Mouse (Mus musculus): ENCODE results near the gene Gm21964.

Gm21964 gene

DNA sequence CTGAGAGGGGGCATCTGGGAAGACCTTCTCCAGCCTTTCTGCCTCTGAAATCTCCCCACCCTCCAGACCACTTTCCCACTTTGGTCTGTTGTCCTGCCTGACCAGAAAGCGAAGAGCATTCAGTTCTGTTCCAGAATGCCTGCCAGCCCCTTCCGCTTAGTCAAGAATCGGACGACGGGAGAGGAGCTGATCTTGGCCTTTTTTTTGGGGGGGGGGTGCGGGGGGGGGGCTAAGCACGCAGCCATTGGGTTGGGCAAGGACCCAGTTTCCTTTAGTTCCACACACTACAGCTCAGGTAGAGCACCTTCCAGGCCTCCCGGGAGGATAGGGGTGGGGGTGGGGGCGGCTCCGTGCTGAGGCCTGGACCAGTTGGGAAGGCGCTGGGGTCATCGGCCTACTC is at the start of gene Gm21964:
Gm21964 (plus strand) TSS at position 301 of the 400 bp plus-strand sequence.
- CTCF ChIA-PET, result interaction anchor here (0.6 to 1.0 kb wide), 7 partner anchors 13 to 1245 kb away, joined by 3 to 5 read pairs (median 3); no protein-coding TSS in a partner anchor
- POLR2A ChIA-PET, result interaction anchor here in 2 of 4 experiments (0.6 to 1.3 kb wide), 2 partner anchors 13 to 124 kb away, joined by 4 to 5 read pairs; no protein-coding TSS in a partner anchor

DNA sequence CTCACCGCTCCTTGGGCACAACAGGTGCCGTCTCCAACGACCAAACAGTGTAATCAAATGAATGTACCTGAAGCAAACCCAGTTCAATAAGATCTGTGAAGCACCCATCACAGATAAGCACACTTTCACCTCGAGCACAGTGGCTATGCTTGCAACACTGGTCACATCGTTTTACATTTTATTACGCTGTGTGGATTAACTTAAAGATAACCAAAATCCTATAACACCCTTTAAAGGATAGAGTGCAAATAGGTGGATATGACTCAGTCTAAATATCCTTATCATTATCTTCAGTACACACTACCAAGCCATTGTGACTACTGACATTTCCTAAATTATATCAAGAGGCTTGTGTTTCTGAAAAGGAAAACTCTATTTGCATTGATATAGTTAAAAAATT is 49.8 kb upstream of the Gm21964 start:
- POLR2A ChIA-PET, result no interaction called here
- CTCF ChIA-PET, result no interaction called here

DNA sequence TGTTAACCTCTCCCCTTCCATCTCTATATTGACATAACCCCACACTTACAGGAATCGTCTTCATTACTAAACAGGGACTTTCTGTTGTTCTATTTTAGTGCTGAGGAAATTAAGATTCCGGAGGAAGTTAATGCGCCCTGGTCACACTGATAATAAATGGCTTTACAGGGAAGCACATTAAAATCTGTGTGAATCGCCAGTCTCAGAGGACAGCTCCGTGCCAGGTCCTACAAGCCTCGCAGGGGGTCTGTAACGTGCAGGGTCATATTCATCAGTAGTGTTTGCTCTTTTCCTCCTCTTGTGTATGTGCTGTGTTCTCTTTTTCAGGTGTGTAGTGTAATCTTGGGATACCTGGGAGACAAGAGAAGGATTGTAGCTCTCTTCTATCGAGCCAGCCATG is 42.8 kb upstream of the Gm21964 start:
- CTCF ChIA-PET, result interaction anchor here in 1 of 4 experiments (1.6 kb wide), 1 partner anchor 13 kb away, joined by 4 read pairs; no protein-coding TSS in a partner anchor
- POLR2A ChIA-PET, result no interaction called here

DNA sequence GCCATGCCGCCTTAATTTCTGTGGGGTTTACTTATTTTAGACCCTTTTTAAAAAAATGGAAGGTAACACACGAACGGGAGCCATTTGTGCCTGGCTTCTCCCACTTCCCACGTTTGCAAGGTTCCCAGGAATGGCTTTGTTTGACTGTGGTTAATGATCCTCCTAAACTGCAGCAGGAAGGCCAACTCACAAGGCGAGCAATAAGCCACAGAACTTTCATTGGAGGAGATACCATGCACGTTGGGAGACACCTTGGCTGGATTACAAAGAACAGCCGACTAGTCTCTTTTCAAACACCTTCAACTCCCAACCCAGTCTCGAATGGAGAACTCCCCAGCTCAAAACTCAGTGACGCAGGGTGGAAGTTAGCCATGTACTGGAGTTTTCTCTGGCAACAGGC is 36.8 kb upstream of the Gm21964 start:
- POLR2A ChIA-PET, result interaction anchor here in 1 of 4 experiments (0.6 kb wide), 1 partner anchor 180 kb away, joined by 3 read pairs; no protein-coding TSS in a partner anchor

DNA sequence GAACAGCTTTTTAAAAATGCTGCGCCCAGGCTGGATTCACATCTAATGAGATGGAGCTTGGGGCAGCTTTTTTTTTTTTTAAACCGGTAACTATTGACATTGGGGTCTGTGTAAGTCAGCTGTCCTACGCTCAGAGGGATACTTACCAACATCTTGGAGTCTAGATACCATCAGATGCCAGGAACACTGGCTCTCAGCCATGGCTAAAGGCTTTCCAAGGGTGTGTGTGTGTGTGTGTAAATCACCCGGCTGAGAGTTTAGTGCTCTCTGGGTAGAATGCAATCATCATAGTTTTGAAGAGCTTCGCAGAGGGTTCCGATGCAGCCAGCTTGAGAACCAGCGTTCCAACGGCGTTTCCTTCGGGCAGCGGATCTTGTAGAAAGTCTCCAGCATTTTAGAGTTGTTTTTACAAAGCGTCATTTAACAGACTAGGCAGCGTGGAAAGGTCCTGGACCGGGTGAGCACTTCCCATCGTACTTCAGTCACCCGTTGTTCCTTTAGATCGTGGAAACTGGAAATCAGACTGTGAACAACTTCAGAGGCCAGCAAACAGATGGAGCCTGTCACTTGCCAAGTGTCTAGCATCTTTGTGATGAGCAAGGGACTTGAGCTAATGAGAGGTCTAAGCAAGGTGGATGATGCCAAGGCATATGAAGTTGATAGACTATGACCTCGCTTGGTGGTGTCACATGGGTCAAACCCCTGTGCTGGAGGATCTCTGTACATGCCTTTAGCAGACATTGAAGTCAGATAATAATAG is 36.2 kb upstream of the Gm21964 start:
- ChIA-PET CTCF (interaction anchor here in 2 of 4 experiments (0.6 to 1.9 kb wide), 4 partner anchors 64 to 529 kb away, joined by 3 to 10 read pairs (median 6); partner anchors contain the start of gene Marveld3 (in 1 of the 2)), POLR2A (interaction anchor here in 1 of 4 experiments (1.5 kb wide), 1 partner anchor 19 kb away, joined by 3 read pairs; no protein-coding TSS in a partner anchor)

More for the DNA sequence above, 36.8 kb upstream of the Gm21964 start:
- CTCF ChIA-PET, result interaction anchor here in 1 of 4 experiments (0.9 to 1.9 kb wide), 3 partner anchors 63 to 528 kb away, joined by 3 to 8 read pairs (median 3); partner anchors contain the start of gene Marveld3

DNA sequence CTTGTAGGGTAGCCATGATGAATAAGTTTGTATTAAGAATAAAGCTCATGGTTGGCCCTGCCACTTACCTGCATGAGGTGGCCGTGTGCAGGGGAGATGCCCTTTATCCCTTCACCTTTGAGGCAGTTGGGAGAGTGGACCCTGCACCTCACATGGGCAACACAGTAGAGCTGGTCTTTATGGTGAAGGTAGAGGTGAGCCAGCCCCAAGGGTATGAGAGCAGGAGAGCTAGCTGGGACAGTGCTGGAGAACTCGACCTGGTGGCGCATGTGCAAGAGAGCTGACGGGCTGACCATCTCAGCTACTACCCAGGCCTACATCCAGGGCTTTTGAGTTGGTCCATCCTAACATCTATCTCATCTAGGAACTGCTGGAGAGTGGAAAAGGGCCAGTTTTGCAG is 35.3 kb upstream of the Gm21964 start:
- CTCF ChIA-PET, result interaction anchor here in 3 of 4 experiments (0.6 to 1.9 kb wide), 5 partner anchors 63 to 140 kb away, joined by 3 to 10 read pairs (median 4); partner anchors contain the start of gene Marveld3 (in 1 of the 3)
- POLR2A ChIA-PET, result interaction anchor here in 2 of 4 experiments (0.7 to 1.5 kb wide), 2 partner anchors 20 to 95 kb away, joined by 3 read pairs; no protein-coding TSS in a partner anchor

DNA sequence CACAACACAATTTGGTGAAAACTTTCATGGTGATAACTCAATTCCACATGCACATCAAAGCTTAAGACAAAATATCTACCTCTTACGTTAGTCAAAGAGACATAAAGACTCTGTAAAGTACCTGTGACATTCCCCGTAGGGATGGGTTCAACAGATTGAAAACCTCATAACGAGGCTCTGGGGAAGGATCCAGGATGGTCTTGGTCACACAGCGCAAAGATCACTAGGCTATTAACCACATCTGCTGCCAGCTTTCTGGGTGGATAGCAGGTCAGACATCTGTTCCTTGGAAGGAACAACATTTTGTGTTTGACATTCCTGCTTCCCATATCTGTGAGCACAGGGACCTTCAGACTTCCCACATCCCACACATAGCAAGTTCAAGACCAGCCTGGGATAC is 31.3 kb upstream of the Gm21964 start:
- ChIA-PET POLR2A (interaction anchor here in 1 of 4 experiments (0.7 kb wide), 1 partner anchor 10 kb away, joined by 3 read pairs; the partner anchor contains the start of gene Zfp612), CTCF (interaction anchor here in 2 of 4 experiments (0.6 to 0.7 kb wide), 2 partner anchors 98 to 177 kb away, joined by 3 to 4 read pairs; no protein-coding TSS in a partner anchor)

DNA sequence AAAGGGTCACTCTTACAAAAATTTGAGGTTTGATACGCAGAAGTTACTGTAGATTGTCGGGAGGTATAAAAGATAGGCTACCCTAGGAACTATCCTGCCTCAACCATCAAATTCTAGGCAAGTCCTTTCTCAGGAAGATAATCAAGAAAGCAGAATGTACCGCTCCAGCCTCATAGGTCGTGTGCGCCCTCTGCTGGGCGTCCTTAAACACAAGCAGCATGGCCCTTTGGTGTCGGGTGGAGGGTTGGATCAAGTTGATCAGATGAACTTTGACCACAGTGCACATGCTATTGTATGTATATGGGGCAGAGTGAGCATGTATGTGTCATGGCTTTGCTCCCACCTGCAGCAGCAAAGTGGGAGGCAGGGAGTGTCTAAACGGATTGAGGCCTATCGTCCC is 29.4 kb upstream of the Gm21964 start:
- POLR2A ChIA-PET, result no interaction called here
- CTCF ChIA-PET, result interaction anchor here (0.6 to 1.2 kb wide), 12 partner anchors 8 to 457 kb away, joined by 3 to 12 read pairs (median 4); partner anchors contain the start of genes Marveld3 (in 3 of the 4), Pkd1l3 (in 1 of the 4) and Zfp612 (in 1 of the 4)

DNA sequence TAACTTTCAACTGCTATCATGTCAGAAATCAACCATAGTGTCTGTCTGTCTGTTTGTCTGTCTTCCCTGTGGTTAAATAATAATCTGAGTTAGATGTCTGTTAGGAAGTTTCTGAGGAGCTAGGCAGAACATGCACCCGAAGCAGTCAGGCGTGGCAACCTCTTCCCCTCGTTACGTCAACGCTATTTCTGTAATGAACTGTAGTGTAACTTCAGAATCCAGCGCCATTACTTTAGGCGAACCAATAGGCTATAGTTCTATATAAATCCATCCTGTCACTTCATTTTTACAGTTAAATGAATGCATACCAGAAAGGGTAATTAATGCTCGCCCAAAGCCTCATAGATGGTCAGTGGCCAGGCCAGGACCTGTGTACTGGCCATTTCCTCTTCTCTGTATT is 26.5 kb upstream of the Gm21964 start:
- ChIA-PET CTCF (no interaction called here), POLR2A (interaction anchor here in 1 of 4 experiments (1.6 kb wide), 1 partner anchor 105 kb away, joined by 3 read pairs; no protein-coding TSS in a partner anchor)

DNA sequence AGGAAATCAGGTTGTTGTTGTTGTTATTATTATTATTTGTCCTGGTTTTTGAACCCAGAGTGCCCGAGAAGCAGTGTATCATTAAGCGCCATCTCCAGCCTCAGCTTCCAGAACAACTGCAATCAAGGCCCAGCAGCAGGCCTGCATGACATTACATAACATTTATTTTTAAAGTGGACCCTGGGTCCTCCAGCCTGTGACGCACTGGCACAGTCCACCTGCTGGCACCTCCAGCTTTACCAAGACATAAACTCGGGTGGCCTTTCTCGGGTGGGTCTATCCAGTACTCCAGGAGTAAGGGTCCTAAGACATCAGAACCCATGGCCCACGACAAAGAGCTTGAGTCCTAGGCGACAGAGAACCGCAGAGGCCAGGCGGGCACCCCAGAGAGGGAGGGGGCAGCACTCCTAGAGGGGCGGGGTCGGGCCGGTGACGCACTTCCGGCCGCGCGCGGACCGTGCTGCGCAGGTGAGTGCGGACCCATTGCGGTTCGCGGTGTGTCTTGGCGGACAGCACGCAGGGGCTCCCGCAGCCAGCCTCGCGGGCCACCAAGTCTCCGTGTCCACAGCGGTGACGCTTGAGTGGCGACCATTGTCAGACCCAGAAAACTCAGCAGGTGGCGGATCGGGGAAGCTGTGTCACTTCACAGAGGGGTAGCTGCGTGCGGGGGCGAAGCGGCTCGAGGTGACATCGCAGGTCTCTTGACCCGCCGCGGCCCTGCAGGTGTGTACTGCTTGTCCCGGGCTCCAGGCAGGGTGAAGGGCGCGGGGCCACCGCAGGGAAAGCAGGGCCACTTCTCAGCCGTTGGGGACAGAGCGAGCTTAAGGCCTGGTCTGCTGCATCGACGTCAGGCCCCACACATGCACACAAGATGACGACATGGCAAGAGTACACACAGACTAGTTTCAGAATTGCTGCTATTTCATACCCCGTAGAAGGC is 21.5 kb upstream of the Gm21964 start, which contains the start of gene Zfp612:
Zfp612 (plus strand) TSS at position 465 of the 940 bp plus-strand sequence.
- POLR2A ChIA-PET, result interaction anchor here in 3 of 4 experiments (0.5 to 1.2 kb wide), 8 partner anchors 10 to 467 kb away, joined by 3 to 4 read pairs (median 3); no protein-coding TSS in a partner anchor
- CTCF ChIA-PET, result interaction anchor here in 2 of 4 experiments (0.6 to 1.6 kb wide), 5 partner anchors 8 to 132 kb away, joined by 3 to 6 read pairs (median 4); no protein-coding TSS in a partner anchor

DNA sequence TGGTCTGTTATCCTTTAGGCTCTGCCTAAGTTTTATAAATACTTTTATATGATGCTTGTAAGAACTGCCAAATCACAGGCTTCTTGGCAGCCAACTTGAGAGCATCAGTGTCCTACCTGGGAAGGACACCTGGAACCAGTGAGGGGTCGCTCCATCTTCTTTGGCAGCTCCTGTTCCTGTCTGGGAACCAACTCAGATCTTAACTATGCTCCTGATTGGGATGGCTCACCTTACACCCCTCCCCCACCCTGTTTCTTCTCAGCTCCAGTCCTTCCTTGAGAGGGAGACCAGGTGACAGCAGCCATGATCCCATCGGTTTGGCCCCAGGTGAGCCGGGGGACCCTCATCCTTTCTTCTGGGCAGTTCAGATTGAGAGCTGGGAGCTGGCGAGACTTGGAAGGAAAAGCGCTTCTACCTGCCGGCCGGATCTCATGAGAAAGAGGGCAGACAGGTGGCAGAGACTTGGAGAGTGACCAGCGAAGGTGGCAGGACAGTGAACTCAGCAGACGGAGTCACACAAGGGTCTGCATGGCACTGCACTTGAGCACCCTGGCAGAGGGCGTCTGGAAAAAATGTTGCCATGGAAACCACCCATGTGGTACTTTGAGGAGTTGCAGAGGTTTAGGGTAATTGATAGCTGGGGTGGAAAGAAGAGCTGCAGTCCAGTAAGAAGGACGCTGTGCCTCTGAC is 18.4 kb upstream of the Gm21964 start:
- ChIA-PET POLR2A (interaction anchor here in 2 of 4 experiments (0.5 to 0.8 kb wide), 3 partner anchors 17 to 255 kb away, joined by 3 read pairs; partner anchors contain the start of gene Phlpp2 (in 1 of the 2)), CTCF (interaction anchor here in 3 of 4 experiments (0.5 to 1.3 kb wide), 4 partner anchors 9 to 304 kb away, joined by 3 to 24 read pairs (median 3); partner anchors contain the start of gene Ap1g1 (in 1 of the 3))

DNA sequence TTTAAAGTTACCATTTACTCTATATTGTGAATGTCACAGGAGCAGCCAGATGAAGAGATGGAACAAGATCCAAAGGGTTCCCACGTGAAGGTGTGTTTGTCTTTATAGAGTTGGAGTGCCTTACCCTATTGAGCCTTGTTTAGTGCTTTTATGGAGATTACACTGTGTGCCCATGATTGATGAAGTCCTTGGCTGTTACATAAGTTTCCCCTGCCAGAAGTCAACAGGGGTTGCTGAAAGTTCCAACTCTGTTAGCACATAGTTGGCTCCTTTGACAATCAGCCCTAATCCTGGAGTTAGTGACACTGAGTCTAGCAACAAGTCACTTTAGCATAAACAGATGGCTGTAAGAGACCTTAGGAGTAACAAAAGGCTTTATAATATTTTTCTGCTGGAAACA is 9.1 kb upstream of the Gm21964 start:
- CTCF ChIA-PET, result no interaction called here
- POLR2A ChIA-PET, result no interaction called here

DNA sequence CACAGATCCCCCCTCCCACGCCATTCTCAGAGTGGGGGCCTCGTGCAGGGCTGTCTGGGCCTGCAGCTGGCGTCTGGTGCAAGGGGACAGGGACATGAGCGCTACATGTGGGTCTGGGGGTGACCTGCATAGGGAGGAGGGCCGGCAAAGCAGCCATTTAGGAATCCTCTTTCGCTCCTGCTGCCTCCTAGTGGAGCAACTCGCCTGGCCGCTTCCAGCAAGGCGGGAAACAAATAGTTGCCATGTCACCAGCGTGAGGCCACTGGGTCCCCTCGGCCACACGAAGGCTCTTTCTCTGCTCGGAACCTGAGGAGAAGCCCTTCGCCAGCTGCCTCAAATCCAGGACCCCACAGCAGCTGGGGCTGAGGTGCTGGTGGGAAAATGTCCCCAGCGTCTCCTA is 669 bp downstream of the Gm21964 start:
- ChIA-PET CTCF (interaction anchor here (0.6 to 1.1 kb wide), 8 partner anchors 12 to 503 kb away, joined by 3 to 5 read pairs (median 3); no protein-coding TSS in a partner anchor), POLR2A (interaction anchor here in 2 of 4 experiments (0.6 to 1.3 kb wide), 2 partner anchors 12 to 35 kb away, joined by 4 read pairs; no protein-coding TSS in a partner anchor)

DNA sequence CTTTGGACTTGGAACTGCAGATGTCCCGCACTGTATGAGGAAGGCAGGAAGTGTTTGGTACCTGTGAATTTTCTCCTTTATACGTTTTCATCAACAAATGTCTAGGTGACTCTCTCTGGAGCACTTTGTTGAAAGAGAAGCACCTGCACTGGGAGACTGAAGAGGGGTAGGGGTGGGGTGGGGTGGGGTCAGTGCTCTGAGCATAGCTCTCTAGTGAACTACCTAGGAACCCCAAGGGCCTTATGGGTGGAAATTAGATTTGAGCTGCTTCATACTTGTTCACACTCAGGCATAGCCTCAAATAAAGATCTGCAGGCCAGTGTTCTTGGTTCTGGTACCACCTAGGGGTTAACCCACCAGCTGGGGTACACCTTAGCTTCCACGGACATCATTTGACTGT is 1.6 kb downstream of the Gm21964 start, which contains the start of gene Gm17720:
Gm17720 (minus strand) TSS at position 101 of the 400 bp plus-strand sequence.
- ChIA-PET POLR2A (interaction anchor here in 2 of 4 experiments (0.6 to 0.7 kb wide), 2 partner anchors 22 to 382 kb away, joined by 3 read pairs; no protein-coding TSS in a partner anchor), CTCF (interaction anchor here in 2 of 4 experiments (0.6 to 1.4 kb wide), 2 partner anchors 11 to 84 kb away, joined by 4 to 7 read pairs (median 5); no protein-coding TSS in a partner anchor)

DNA sequence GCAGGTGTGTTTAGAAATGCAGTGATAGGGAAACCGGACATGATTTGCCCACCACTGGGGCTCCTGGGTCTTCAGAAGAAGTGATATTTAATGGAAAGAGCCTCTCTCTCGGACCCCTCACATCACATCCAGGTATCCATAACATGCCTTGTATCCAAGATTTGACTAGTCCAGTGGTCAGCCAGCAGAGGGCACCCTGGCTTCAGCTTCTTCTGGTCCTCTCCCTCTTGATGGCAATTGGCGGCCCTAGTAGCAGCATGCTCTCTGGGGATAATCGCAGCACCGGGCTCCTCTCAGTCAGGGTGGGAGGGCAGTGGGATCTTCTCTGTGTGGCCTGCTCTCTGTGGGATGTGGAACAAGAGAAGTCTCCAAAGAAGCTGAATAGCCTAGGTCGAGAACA is 18.7 kb downstream of the Gm21964 start:
- ChIA-PET POLR2A (no interaction called here), CTCF (interaction anchor here in 2 of 4 experiments (0.8 to 2.0 kb wide), 8 partner anchors 11 to 359 kb away, joined by 3 to 8 read pairs (median 3); partner anchors contain the start of gene Calb2 (in 1 of the 2))

DNA sequence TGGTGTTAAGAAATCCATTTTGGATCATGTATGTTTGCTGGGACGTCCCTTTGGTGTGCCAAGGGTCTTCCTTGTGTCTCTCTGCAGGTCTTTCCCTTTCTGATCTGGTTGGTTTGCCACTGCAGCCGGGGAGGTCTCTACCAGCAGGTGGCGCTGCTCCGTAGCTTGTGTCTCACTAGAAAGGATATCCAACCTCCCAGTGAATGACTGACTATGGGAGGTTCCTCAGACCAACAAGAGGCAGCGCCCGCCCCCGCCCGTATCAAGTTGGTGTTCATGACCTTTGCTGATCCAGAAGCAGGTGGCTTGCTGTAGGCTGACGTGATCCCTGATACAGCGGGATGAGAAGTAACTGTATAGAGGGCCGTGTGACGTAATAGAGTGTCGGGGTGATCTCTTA is 29.5 kb downstream of the Gm21964 start:
- POLR2A ChIA-PET, result interaction anchor here in 2 of 4 experiments (0.6 to 1.4 kb wide), 6 partner anchors 9 to 392 kb away, joined by 3 to 5 read pairs (median 3); no protein-coding TSS in a partner anchor
- CTCF ChIA-PET, result interaction anchor here (0.6 to 1.5 kb wide), 18 partner anchors 8 to 355 kb away, joined by 3 to 13 read pairs (median 3); partner anchors contain the start of genes Calb2 (in 3 of the 4), Gm21964 (in 1 of the 4) and Marveld3 (in 1 of the 4)

DNA sequence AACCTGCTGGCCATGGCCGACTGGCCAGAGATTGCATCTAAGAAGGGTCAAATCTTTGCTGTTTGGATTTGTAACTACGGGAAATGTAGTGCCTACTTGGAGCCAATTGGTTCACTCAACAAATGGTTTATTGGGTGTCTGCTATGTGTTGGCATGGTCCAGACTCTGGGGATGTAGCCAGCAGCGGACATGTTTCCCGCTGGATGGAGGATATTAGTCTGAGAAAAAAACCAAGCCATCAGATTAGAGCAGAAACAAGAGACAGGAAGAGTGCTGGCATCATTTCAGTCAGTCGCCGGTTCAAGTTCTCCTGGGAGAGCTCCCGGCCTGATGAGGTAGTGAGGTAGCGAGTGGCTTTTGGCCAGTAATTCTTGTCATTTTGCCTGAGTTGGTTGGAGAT is 33.2 kb downstream of the Gm21964 start:
- ChIA-PET POLR2A (interaction anchor here in 2 of 4 experiments (0.7 to 0.8 kb wide), 4 partner anchors 10 to 34 kb away, joined by 3 read pairs; partner anchors contain the start of gene Calb2 (in 1 of the 2)), CTCF (interaction anchor here in 1 of 4 experiments (0.6 to 1.0 kb wide), 2 partner anchors 12 to 325 kb away, joined by 3 read pairs; no protein-coding TSS in a partner anchor)

Data from embryonic stem cell, embryonic (primary cell).